Mouse (Mus musculus) bone marrow macrophage, adult 2 months (primary cell): ENCODE data around the gene Cryzl2. TPM values are rescaled to one million over a fixed set of nuclear protein-coding genes. Genes with fewer than 3 reads are reported as not detected.

Experiments used
- H3K27ac ChIP-seq: 2 replicates; pipeline ENCODE4 v1.5.1; 2012; ENCODE audit warnings: low read depth, low read length; ENCODE audit not compliant: insufficient read depth
- H3K4me1 ChIP-seq: 2 replicates; pipeline ENCODE4 v1.6.1; 2012; ENCODE audit warnings: low read length; ENCODE audit not compliant: control insufficient read depth, insufficient read depth
- H3K4me3 ChIP-seq: 2 replicates; pipeline ENCODE4 v1.5.1; 2012; ENCODE audit warnings: mild to moderate bottlenecking, low read length, moderate library complexity; ENCODE audit not compliant: insufficient read depth
- CTCF ChIP-seq: IDR thresholded peaks from 2 replicates; pipeline ENCODE4 v1.5.1; 2012; ENCODE audit warnings: low read depth, mild to moderate bottlenecking, low read length, moderate library complexity
- POLR2A ChIP-seq: IDR thresholded peaks from 2 replicates; pipeline ENCODE4 v1.6.1; 2012; ENCODE audit warnings: mild to moderate bottlenecking, low read depth, low read length, borderline replicate concordance
- polyA plus RNA-seq: library from polyadenylated mRNA; stranded (reverse); fragments of >200 nt; gene quantifications from 2 replicates; pipeline ENCODE4 v1.2.4, GENCODE M21; 2012; ENCODE audit not compliant: missing spikeins, insufficient read depth, insufficient read length

Cryzl2 gene
- polyA plus RNA-seq, 1 experiment = 9.9 TPM

DNA sequence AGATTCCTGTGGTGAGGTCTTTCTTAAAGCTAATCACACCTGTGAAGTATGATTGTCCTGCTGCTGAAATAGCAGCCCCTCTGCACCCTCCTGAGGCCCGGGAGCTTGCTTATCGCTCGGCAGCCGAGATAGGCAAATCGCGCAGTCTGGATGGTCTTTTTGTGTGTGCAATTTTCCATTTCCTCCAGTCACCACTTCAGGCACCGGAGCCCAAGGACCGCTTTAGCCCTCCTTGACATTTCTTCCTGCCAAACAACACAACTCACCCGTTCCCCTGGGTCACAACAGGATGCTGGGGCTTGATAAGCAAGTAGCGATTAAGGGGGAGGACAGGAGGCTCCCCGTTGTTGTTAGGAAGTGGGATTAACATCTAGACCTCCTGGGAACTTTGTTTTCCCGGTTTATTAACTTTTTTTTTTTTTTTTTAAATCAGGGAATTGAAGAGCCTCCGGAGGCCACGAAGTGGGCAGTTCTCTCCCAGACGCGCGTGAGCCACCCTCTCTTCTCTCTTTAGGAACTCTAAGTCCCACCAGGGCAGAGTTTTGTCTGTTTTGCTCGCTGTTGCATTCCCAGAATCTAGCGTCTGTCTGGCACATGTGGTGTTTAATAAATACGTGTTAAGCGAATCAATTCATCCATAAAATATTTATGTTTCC lies 8.3 kb upstream of the Cryzl2 start:
- peaks cover 12% of the 10 kb centered on the region for H3K4me1 ChIP-seq
- no peak overlapping the region for H3K27ac ChIP-seq
- no peak overlapping the region for H3K4me3 ChIP-seq
- TF ChIP-seq CTCF (no peak), POLR2A (no peak)

DNA sequence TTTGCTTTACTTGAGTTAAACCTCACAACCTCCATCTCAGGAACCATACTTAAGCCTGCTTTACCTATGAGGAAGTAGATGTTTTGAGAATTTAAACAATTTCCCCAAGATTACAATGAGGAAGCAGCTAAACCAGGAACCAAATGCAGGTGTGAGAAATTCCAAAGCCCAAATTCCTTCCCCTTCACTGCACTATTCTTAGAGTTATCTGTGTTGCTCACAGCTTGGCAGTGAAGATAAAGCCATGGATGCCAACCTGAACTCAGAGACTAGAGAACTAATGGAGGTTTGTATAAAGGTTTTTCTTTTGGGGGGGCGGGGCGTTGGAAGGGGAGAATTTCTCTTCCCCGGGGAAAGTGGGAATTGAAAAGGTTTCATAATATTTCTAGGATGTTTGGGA lies 6.1 kb upstream of the Cryzl2 start:
- Histone ChIP-seq H3K4me3 (no peak overlapping the region), H3K4me1 (peaks cover 8% of the 10 kb centered on the region), H3K27ac (no peak overlapping the region)
- TF ChIP-seq POLR2A (no peak), CTCF (no peak)

DNA sequence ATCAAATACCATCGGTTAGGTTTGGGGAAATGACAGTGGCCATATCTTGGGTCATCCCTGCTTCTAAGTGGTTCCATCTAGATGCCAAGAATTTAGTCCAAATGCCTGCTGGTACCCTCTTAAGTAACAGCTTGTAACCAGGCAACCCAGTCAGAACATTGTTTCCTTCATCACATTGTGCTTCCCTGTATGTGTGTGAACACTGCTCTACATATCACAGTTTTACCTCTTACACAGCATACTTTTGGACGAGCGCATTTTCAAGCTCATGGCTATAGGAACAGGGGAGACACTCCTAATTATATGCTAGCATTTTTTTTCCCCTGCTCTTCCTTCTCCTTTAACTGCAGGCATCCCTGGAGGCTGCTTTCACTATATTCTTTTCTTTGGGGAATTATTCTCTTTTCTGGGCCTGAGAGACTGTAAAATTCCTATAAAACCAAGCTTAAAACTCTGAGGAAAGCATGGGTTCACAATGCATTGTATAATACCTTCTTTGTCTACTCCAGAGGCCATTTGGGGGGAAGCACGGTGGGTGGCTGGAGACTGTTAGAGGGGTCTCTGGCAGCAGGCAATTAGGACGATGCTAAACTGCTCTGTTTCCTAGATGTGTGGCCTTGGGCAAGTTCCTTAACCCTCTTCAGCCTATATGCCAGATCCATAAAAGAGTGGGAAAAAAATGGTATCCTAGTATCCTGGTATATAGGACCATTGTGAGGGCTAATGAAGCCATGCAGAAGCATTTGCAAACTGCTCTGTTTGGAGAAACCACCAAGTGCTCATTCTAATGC lies 5.4 kb upstream of the Cryzl2 start:
- no peak overlapping the region for H3K27ac ChIP-seq
- H3K4me1 ChIP-seq = peaks cover 8% of the 10 kb centered on the region
- TF ChIP-seq CTCF (no peak), POLR2A (no peak)
- no peak overlapping the region for H3K4me3 ChIP-seq

DNA sequence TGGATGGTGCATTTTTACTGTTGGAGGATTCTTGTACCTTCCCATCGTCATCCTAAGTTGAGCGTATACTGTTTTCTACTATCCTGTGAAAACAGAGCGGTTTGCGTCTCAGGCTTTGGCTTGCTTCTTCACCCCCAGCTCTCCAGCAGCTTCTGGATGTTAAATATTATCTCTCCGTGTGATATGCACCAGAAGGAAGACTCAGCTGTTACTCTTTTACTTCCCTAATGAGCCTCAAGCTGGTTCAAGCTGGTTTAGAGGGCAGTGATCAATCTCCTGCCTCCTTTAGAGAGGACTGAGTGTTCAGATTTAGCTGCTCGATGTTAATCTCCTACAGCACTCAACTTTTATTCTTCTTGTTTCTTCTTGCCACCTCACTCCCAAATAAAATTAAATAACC lies 3.5 kb upstream of the Cryzl2 start:
- TF ChIP-seq CTCF (no peak), POLR2A (no peak)
- no peak overlapping the region for H3K4me3 ChIP-seq
- no peaks in the 10 kb centered on the region; the same call in 1 of the 2 replicates for H3K4me1 ChIP-seq
- H3K27ac ChIP-seq = no peak overlapping the region

DNA sequence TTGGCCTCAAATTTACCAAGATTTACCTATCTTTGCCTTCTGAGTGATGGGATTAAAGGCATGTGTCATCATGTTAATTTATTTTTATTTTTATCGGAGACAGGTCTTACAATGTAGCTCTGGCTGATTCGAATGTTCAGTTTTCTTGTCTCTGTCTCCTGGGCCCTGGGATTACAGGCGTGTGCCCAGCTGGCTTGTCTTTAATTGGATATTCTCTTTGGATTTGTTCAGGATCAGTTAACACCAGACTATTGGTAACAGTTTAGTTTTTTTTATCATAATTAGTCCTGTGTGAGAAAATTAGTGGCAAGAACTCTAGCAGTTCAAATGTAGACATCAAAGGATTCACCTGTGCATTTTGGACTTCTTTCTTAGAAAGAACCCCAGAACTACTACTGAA lies 588 bp upstream of the Cryzl2 start:
- no peak for TF ChIP-seq CTCF
- no peak for TF ChIP-seq POLR2A
- 0 out of 2 replicates have a peak, but pooled peaks cover 2% of the 10 kb centered on the region for H3K4me1 ChIP-seq
- no peak overlapping the region for H3K4me3 ChIP-seq
- no peak overlapping the region for H3K27ac ChIP-seq

DNA sequence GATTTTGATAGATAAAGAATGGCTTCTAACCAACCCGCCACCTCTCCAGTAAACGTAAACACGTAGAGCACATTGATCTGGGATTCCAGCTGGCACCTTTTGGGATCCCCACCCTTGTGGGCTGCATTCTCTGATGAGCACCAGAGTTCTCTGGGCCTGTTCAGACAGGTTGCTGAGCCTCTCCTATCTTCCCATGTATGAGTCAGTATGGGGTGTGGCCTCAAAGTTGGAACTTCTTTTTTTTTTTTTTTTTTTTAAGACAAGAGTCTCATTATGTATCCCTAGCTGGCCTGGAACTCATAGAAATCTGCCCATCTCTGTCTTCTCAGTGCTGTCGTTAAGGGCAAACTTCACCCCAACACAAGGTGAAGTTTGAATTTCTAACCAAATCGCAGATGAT lies 1.5 kb downstream of the Cryzl2 start:
- TF ChIP-seq POLR2A (no peak), CTCF (no peak)
- no peak overlapping the region for H3K4me3 ChIP-seq
- 0 out of 2 replicates have a peak, but pooled peaks cover 2% of the 10 kb centered on the region for H3K4me1 ChIP-seq
- no peak overlapping the region for H3K27ac ChIP-seq

DNA sequence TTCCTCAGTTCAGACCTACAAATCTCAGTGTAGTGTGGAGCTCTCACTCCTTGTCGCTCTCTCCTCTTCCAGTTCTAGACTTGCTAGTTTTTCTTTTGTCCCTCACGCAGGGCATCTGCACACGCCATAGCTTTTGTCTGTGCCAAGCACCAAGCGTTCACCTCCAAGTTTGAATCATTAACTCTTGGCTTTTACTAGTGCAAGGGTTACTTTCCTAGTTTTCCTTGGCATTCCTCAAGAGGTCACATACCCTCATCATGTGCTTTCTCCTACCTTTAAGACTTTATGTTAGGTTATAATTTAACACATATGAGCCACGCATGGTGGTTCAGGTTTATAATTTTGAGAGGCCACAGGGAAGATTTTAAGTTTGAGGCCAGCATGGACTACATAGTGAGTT lies 2.9 kb downstream of the Cryzl2 start:
- H3K4me3 ChIP-seq = no peak overlapping the region
- H3K27ac ChIP-seq = no peak overlapping the region
- H3K4me1 ChIP-seq = 0 out of 2 replicates have a peak, but pooled peaks cover 2% of the 10 kb centered on the region
- TF ChIP-seq CTCF (no peak), POLR2A (no peak)

DNA sequence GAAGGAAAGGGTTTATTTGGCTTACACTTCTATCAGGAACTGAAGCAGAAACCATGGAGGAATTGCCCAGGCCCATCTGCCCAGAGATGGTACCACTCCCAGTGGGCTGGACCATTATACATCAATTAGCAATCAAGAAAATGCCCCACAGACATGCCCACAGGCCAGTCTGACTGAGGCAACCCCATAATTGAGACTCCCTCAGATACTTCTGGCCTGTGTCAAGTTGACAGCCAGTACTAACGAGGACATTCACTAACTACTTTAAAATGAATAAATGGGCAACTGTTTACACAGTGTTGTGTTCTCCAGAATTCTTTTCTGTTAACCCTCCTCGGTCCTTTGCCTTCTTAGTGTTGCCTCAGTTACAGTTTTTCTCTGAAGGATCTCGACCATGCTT lies 4.0 kb downstream of the Cryzl2 start:
- no peak overlapping the region for H3K4me3 ChIP-seq
- 0 out of 2 replicates have a peak, but pooled peaks cover 2% of the 10 kb centered on the region for H3K4me1 ChIP-seq
- H3K27ac ChIP-seq = no peak overlapping the region
- TF ChIP-seq CTCF (no peak), POLR2A (no peak)

DNA sequence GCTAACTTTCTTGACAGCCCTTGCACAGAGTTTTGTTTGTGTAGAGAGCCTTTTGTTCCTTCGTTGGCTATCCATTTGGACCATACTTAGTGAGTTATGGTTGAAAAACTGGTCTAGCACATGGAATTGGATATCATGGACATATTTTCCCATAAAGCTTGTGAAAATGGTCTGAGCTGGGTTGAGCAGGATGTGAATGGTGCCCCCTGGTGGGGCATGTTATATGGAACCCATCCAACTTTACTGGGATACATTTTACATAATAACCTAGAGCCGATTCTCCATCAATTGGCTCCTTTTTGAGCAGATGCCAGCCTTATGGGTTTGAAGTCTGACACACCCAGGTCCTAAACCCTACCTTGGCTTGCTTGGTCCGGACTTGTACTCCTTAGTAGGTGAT lies 6.8 kb downstream of the Cryzl2 start:
- TF ChIP-seq CTCF (no peak), POLR2A (no peak)
- Histone ChIP-seq H3K4me1 (0 out of 2 replicates have a peak, but pooled peaks cover 2% of the 10 kb centered on the region), H3K27ac (no peak overlapping the region), H3K4me3 (no peak overlapping the region)

DNA sequence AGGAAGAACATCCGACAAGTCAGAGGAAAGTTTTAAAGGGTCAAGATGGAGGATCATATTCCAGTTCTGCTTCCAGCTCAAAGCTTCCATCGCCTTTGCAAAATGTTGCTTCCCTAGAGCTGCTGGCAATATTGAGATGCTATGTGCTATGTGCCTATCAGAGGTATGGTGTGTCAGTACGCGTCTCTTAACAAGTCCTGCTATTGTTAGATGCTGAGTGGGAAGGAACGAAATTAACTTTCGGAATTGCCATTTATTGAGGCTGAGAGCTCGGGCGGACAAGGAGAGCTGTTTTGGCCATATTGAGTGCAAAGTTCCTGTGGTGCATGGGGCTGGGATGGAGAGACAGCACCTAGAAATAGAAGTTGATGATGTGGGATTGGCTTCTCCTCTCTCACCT lies 9.5 kb downstream of the Cryzl2 start:
- Histone ChIP-seq H3K4me3 (no peak overlapping the region), H3K27ac (no peak overlapping the region), H3K4me1 (no peaks in the 10 kb centered on the region)
- TF ChIP-seq POLR2A = no peak
- no peak for TF ChIP-seq CTCF
